Mouse (Mus musculus) megakaryocyte, embryonic 14.5 days (primary cell): ENCODE results near the gene Nell2.

Experiments used
- FLI1 ChIP-seq: IDR thresholded peaks from 2 replicates; pipeline ENCODE4 v1.6.1; 2012; ENCODE audit warnings: low read length, inconsistent platforms, mixed read lengths
- GATA1 ChIP-seq: IDR thresholded peaks from 3 replicates; pipeline ENCODE4 v1.6.1; 2012; ENCODE audit warnings: mixed read lengths, low read length, inconsistent platforms, borderline replicate concordance

- TF ChIP-seq GATA1 (no peak), FLI1 (no peak)
Observed at GRCm38 (mm10) chr15:95411949-95412741, 116.2 kb downstream of the Nell2 start.
